Mouse (Mus musculus) retina, postnatal 7 days (tissue): ENCODE measurements around the gene Cdr2.
"Not testable (repeated sequence)": the region's sequence is repeated elsewhere in the genome, so short reads cannot be mapped to it uniquely, and the experiment has no call there.

Experiments
- DNase-seq: peaks from one replicate; pipeline ENCODE4 v3.0.0-alpha.2; 2012; ENCODE audit warnings: low read depth, low spot score

Gene Cdr2

GRCm38 (mm10) chr7:120911268-120911667 lies 70.8 kb downstream of the Cdr2 start:
- not testable (repeated sequence) for DNase-seq

- DNase-seq = not testable (repeated sequence)
Measured at GRCm38 (mm10) chr7:120910172-120910571, 71.9 kb downstream of the Cdr2 start.
